Mouse (Mus musculus): Measurements from ENCODE around the gene Rap1gap. TPM values are rescaled to one million over a fixed set of nuclear protein-coding genes. Genes with fewer than 3 reads are reported as not detected.

The Rap1gap gene
- polyA plus RNA-seq, 1 experiment from 2014 or later, result 8.7 TPM

DNA sequence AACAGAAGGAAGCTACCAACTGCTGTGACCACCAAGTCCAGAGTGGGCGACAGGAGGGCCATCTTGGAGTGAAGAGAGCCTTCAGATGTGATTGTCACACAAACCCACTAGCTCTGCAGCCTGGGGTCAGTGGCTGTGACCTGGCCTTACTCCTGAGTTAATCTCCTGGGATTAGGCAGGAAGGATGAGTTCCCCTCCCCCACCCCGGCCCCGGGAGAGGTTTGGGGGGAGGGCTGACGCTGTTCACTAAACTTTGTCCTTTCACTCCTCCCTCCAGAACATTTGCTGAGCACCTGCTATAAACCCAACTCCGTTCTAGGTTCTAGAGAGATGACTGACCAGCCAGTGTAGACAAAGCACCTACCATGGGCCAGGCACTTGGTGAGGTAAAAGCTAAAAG lies 101.8 kb downstream of the Rap1gap start:
- WGBS, result 32% methylated on average over 5 of the region's 5 CpGs
- Histone ChIP-seq H3K4me2 (ENCODE audit: low read depth, low read length) (no peak overlapping the region), H3K4me1 (replicated peaks; ENCODE audit: control insufficient read depth, insufficient read depth, low read length) (peaks cover 2% of the 10 kb centered on the region; the same call in 1 of the 2 replicates), H3K9me3 (ENCODE audit: control insufficient read depth, low read length) (no peaks in the 10 kb centered on the region), H3K9ac (ENCODE audit: low read length) (no peak overlapping the region), H3K27ac (ENCODE audit: low read length) (no peak overlapping the region), H3K4me3 (ENCODE audit: low read length) (no peak overlapping the region), H3K36me3 (ENCODE audit: control insufficient read depth, insufficient read depth, low read length) (no peaks in the 10 kb centered on the region), H3K27me3 (ENCODE audit: control insufficient read depth, insufficient read depth, low read depth, low read length) (no peaks in the 10 kb centered on the region)
- no peak for ATAC-seq (ENCODE audit: low read depth)

GRCm38 (mm10) chr4:137768381-137768780 lies 103.9 kb downstream of the Rap1gap start:
- H3K27me3 ChIP-seq (ENCODE audit: control insufficient read depth, insufficient read depth, low read depth, low read length), result no peaks in the 10 kb centered on the region
- H3K9me3 ChIP-seq (ENCODE audit: control insufficient read depth, low read length), result no peaks in the 10 kb centered on the region
- H3K4me3 ChIP-seq (ENCODE audit: low read length), result no peak overlapping the region
- no peak overlapping the region for H3K9ac ChIP-seq (ENCODE audit: low read length)
- no peak for ATAC-seq (ENCODE audit: low read depth)
- H3K27ac ChIP-seq (ENCODE audit: low read length), result no peak overlapping the region
- H3K4me1 ChIP-seq (replicated peaks; ENCODE audit: control insufficient read depth, insufficient read depth, low read length), result peaks cover 6% of the 10 kb centered on the region
- WGBS, result 83% methylated on average over 5 of the region's 5 CpGs
- H3K4me2 ChIP-seq (ENCODE audit: low read depth, low read length), result no peak overlapping the region
- H3K36me3 ChIP-seq (ENCODE audit: control insufficient read depth, insufficient read depth, low read length), result no peaks in the 10 kb centered on the region

DNA sequence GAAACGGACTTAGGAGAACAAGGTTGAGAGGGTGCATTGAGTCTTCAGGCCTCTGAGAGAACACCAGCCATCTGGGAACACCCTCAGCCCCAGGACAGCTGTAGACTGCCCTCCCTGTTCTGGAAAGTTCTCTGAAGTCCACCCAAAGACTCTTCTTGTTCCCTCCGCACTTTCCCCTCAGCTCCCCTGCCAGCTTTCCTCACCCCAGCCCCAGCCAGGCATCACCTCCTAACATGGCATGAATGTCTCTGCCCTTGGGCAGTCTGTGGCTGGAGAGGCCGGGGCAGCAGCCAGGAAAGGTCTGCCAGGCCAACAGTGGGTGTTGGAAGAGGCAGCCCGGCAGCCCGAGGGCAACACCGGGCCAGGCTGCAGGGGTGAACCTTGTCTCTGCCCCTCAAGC lies 104.3 kb downstream of the Rap1gap start:
- no peak overlapping the region for H3K4me2 ChIP-seq (ENCODE audit: low read depth, low read length)
- H3K36me3 ChIP-seq (ENCODE audit: control insufficient read depth, insufficient read depth, low read length), result no peaks in the 10 kb centered on the region
- H3K9ac ChIP-seq (ENCODE audit: low read length), result no peak overlapping the region
- H3K4me1 ChIP-seq (replicated peaks; ENCODE audit: control insufficient read depth, insufficient read depth, low read length), result peaks cover 6% of the 10 kb centered on the region
- H3K27me3 ChIP-seq (ENCODE audit: control insufficient read depth, insufficient read depth, low read depth, low read length), result no peaks in the 10 kb centered on the region
- no peak overlapping the region for H3K27ac ChIP-seq (ENCODE audit: low read length)
- ATAC-seq (ENCODE audit: low read depth), result no peak
- no peaks in the 10 kb centered on the region for H3K9me3 ChIP-seq (ENCODE audit: control insufficient read depth, low read length)
- no peak overlapping the region for H3K4me3 ChIP-seq (ENCODE audit: low read length)
- WGBS, result 69% methylated on average over 6 of the region's 6 CpGs

DNA sequence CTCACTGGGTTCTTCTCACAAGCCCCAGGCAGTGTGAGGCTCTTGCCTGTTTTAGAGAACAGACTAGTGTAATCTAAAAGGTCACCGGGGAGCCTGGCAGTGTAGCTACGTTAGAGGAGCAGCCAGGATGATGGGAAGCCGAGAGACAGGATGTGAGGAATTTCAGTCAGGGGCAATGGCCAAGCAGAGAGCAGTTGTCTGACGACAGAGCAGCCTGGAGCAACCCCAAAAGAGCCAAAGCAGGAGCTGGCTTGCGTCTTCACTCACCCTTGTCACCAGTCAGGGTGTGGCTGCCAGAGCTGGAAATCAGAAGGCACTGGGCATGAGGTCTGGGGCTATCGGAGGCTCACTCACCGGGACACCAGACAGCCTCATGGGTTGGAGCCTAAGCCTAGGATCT lies 105.1 kb downstream of the Rap1gap start:
- H3K27ac ChIP-seq (ENCODE audit: low read length), result no peak overlapping the region
- H3K36me3 ChIP-seq (ENCODE audit: control insufficient read depth, insufficient read depth, low read length), result no peaks in the 10 kb centered on the region
- 32% methylated on average over 7 of the region's 7 CpGs for WGBS
- no peak overlapping the region for H3K4me3 ChIP-seq (ENCODE audit: low read length)
- H3K27me3 ChIP-seq (ENCODE audit: control insufficient read depth, insufficient read depth, low read depth, low read length), result no peaks in the 10 kb centered on the region
- no peak for ATAC-seq (ENCODE audit: low read depth)
- H3K4me2 ChIP-seq (ENCODE audit: low read depth, low read length), result no peak overlapping the region
- H3K9ac ChIP-seq (ENCODE audit: low read length), result no peak overlapping the region
- H3K9me3 ChIP-seq (ENCODE audit: control insufficient read depth, low read length), result no peaks in the 10 kb centered on the region
- H3K4me1 ChIP-seq (replicated peaks; ENCODE audit: control insufficient read depth, insufficient read depth, low read length), result peaks cover 6% of the 10 kb centered on the region

GRCm38 (mm10) chr4:137770901-137771612 lies 106.5 kb downstream of the Rap1gap start:
- no peaks in the 10 kb centered on the region for H3K27me3 ChIP-seq (ENCODE audit: control insufficient read depth, insufficient read depth, low read depth, low read length)
- no peak overlapping the region for H3K4me3 ChIP-seq (ENCODE audit: low read length)
- no peaks in the 10 kb centered on the region for H3K9me3 ChIP-seq (ENCODE audit: control insufficient read depth, low read length)
- no peak overlapping the region for H3K4me2 ChIP-seq (ENCODE audit: low read depth, low read length)
- H3K27ac ChIP-seq (ENCODE audit: low read length), result no peak overlapping the region
- no peak overlapping the region for H3K9ac ChIP-seq (ENCODE audit: low read length)
- H3K36me3 ChIP-seq (ENCODE audit: control insufficient read depth, insufficient read depth, low read length), result no peaks in the 10 kb centered on the region
- peak; percentile 75 for ATAC-seq (ENCODE audit: low read depth)
- WGBS, result 53% methylated on average over 14 of the region's 14 CpGs
- peaks cover 6% of the 10 kb centered on the region for H3K4me1 ChIP-seq (replicated peaks; ENCODE audit: control insufficient read depth, insufficient read depth, low read length)

- Histone ChIP-seq H3K36me3 (ENCODE audit: control insufficient read depth, insufficient read depth, low read length) (no peaks in the 10 kb centered on the region), H3K27ac (ENCODE audit: low read length) (no peak overlapping the region), H3K27me3 (ENCODE audit: control insufficient read depth, insufficient read depth, low read depth, low read length) (no peaks in the 10 kb centered on the region), H3K9me3 (ENCODE audit: control insufficient read depth, low read length) (no peaks in the 10 kb centered on the region), H3K4me2 (ENCODE audit: low read depth, low read length) (no peak overlapping the region), H3K4me1 (replicated peaks; ENCODE audit: control insufficient read depth, insufficient read depth, low read length) (peaks cover 6% of the 10 kb centered on the region), H3K9ac (ENCODE audit: low read length) (no peak overlapping the region), H3K4me3 (ENCODE audit: low read length) (no peak overlapping the region)
- WGBS, result 55% methylated on average over 3 of the region's 3 CpGs
- no peak for ATAC-seq (ENCODE audit: low read depth)
These were observed 107.2 kb downstream of the Rap1gap start for GRCm38 (mm10) chr4:137771749-137772148.

DNA sequence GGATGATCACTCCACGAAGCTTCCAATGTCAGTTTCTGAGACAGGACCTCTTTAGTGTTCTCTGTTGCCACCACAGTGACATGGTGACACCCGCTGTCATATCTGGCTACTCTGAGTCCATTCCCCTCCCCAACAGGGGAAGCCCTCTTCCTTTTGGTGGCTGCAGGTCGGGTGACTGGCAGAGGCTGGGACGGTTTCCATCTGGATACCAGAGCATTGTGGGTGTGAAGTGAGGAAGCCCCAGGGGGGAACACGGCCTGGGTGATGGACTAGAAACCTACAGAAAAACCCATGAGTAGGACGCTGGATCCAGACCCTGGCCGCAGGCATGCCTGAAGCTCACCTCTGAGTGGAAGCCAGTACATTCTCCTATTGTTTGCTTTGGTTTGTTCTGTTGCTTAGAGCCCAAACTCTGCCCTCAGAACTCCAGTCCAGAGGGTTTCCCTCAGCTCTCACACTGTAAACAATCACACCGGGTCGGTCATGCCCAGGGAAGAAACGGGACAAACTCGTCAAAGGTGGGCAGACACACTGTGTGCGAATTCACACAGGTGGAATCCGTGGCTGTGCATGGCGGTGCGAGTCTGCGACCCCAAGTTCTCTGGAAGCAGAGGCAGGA lies 108.0 kb downstream of the Rap1gap start:
- Histone ChIP-seq H3K9ac (ENCODE audit: low read length) (no peak overlapping the region), H3K4me3 (ENCODE audit: low read length) (no peak overlapping the region), H3K4me1 (replicated peaks; ENCODE audit: control insufficient read depth, insufficient read depth, low read length) (peaks cover 6% of the 10 kb centered on the region), H3K36me3 (ENCODE audit: control insufficient read depth, insufficient read depth, low read length) (no peaks in the 10 kb centered on the region), H3K27ac (ENCODE audit: low read length) (no peak overlapping the region), H3K27me3 (ENCODE audit: control insufficient read depth, insufficient read depth, low read depth, low read length) (no peaks in the 10 kb centered on the region), H3K4me2 (ENCODE audit: low read depth, low read length) (no peak overlapping the region), H3K9me3 (ENCODE audit: control insufficient read depth, low read length) (no peaks in the 10 kb centered on the region)
- no peak for ATAC-seq (ENCODE audit: low read depth)
- 55% methylated on average over 16 of the region's 16 CpGs for WGBS

DNA sequence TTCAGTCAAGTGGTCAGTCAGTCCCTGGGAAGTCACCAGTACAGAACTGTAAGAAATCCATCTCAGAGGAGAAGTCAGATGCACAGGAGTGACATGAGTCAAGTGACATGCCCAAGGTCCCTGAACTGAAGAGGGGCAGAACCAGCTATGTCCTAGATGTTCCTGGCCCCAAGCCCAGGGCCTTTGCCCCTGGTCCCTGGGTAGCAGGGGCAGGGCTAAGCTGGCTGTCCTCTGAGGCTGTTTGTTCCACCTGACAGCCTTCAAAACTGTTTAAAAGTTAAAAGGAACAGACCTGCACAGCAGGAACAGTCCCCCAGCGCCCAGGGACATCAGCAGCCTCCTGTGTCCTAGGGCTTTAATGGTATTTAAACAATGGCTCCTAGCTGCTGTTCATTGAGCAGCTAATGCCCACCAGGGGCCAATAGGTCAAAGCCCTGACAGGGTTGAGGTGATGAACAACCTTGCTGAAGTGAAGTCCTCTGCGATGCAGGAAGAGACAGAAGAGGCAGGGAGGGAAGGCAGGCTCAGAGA lies 108.9 kb downstream of the Rap1gap start:
- no peaks in the 10 kb centered on the region for H3K27me3 ChIP-seq (ENCODE audit: control insufficient read depth, insufficient read depth, low read depth, low read length)
- H3K4me1 ChIP-seq (replicated peaks; ENCODE audit: control insufficient read depth, insufficient read depth, low read length), result peaks cover 6% of the 10 kb centered on the region
- no peak for ATAC-seq (ENCODE audit: low read depth)
- H3K36me3 ChIP-seq (ENCODE audit: control insufficient read depth, insufficient read depth, low read length), result no peaks in the 10 kb centered on the region
- no peak overlapping the region for H3K4me3 ChIP-seq (ENCODE audit: low read length)
- H3K9me3 ChIP-seq (ENCODE audit: control insufficient read depth, low read length), result no peaks in the 10 kb centered on the region
- 43% methylated on average over 2 of the region's 2 CpGs for WGBS
- H3K4me2 ChIP-seq (ENCODE audit: low read depth, low read length), result no peak overlapping the region
- no peak overlapping the region for H3K27ac ChIP-seq (ENCODE audit: low read length)
- H3K9ac ChIP-seq (ENCODE audit: low read length), result no peak overlapping the region

GRCm38 (mm10) chr4:137774013-137774412 lies 109.5 kb downstream of the Rap1gap start:
- Histone ChIP-seq H3K27me3 (ENCODE audit: control insufficient read depth, insufficient read depth, low read depth, low read length) (no peaks in the 10 kb centered on the region), H3K9me3 (ENCODE audit: control insufficient read depth, low read length) (no peaks in the 10 kb centered on the region), H3K4me3 (ENCODE audit: low read length) (no peak overlapping the region), H3K4me2 (ENCODE audit: low read depth, low read length) (no peak overlapping the region), H3K27ac (ENCODE audit: low read length) (no peak overlapping the region), H3K36me3 (ENCODE audit: control insufficient read depth, insufficient read depth, low read length) (no peaks in the 10 kb centered on the region), H3K9ac (ENCODE audit: low read length) (no peak overlapping the region), H3K4me1 (replicated peaks; ENCODE audit: control insufficient read depth, insufficient read depth, low read length) (peaks cover 6% of the 10 kb centered on the region)
- 61% methylated on average over 5 of the region's 5 CpGs for WGBS
- no peak for ATAC-seq (ENCODE audit: low read depth)

Measured in lung, embryonic 16.5 days (tissue).